Mouse (Mus musculus) forelimb bud, embryonic 11.5 days (tissue): Measurements from ENCODE around the gene Wnt3.
"Not testable (repeated sequence)": the region's sequence is repeated elsewhere in the genome, so short reads cannot be mapped to it uniquely, and the experiment has no call there.

Experiments
- DNase-seq: peaks from one replicate; pipeline ENCODE4 v3.0.0-alpha.2; 2012; ENCODE audit warnings: low read depth, low spot score

Wnt3 gene

GRCm38 (mm10) chr11:103773387-103774227 lies at the start of gene Wnt3:
Gene Wnt3, plus strand, starts transcription at chr11:103774150.
- no peak for DNase-seq

DNA sequence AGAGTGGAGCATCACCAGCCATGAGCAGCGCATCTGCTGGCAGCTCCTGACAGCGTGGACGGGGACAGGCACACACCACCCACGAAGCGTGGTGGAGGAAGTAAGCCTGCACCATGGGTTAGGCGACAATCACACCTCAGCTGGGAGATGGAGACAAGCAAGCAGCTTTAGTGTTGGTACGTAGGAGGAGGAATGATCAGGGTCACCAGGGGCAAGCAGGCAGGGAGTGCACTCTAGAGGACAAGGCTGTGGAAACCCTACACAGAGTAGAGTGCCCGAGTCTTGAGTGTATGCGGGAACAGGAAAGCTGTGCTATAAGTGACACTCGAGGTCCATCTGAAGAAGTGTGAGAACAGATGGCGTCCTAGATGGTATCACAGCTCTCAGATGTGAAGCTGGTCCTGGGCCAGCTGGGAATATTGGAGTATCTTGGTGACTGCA lies 49.6 kb upstream of the Wnt3 start:
- DNase-seq = no peak

DNA sequence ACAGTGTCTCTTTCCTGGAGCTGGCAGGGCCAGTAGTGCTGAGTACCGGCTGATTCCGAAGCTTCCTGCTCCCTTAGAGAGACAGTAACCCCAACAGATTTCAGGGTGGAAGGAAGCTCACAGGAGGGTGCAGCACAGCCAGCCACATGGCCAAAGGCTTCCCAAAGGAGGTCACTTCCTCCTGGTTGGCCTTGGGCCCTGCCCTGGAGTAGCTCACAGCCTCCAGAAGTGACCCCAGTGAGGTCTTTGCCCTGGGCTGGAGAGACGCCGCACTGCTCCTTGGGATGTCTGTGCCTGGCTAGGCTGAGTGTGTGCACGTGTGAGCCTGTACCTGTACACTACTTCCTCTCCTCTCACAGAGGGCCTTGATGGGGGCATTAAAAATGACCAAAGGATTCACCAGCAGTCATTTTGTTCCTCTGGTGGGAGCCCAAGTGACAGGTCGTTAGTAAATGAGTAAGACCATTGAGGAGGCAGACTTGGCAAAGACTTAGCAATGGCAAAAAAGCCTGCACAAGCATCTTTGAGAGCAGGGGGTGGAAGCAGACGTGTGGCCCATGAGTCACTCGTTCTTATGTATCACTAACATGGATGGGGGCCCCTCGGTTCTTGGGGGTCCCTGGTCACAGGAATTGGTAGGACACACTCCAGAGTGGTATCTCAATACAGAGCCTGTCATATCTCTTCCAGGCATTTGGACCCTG lies 44.5 kb upstream of the Wnt3 start:
- DNase-seq = no peak

DNA sequence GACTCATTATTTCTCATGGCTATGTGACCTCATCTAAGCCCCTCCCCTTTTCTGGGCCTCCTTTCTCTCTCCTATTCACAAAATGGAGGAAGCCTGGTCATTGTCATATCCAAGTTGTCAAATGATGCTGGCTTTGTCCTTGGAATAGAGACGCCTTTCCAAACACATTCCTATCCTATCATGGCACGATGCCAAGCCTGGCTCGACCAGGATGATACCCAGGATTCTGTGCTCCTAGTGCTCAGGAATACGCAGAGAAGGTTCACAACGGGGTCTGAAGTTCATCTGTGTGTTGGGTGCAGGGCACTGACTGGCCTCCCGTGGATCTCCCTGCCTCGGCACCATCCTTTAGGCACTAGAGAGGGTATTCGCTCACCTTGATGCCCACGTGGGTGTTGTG lies 42.4 kb upstream of the Wnt3 start:
- no peak for DNase-seq

GRCm38 (mm10) chr11:103732306-103732705 lies 41.6 kb upstream of the Wnt3 start:
- no peak for DNase-seq

- DNase-seq = no peak
These were observed 40.9 kb upstream of the Wnt3 start for GRCm38 (mm10) chr11:103733069-103733468.

- no peak for DNase-seq
These were observed 40.0 kb upstream of the Wnt3 start for GRCm38 (mm10) chr11:103733961-103734360.

DNA sequence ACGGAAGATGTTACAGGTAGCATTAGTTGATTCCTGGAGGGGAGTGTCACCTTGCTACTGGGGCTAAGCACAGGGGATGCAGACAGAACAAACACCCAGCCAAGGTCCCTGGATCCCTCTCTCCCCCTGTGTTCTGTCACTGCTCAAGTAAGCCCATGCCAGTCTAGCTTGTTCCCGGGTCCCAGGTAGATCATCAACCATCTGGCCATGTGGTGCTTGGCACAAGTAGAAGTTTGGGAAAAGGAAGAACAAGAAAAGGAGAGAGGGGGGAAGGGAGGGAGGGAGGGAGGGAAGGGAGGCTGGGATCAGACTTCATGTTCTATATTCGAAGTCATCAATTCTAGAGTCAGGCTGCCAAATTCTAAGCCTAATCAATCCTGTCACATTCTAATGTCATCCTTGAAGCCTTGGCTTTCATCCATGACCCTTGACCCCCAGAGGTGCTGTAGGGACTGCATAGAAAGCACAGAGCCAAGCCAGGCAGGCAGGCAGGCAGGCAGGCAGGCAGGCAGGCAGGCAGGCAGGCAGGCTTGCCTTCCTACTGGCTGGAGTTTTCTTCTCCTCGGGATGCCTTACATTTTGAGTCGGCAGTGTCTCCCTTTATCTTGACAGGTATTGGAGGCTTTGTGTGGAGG lies 39.4 kb upstream of the Wnt3 start:
- DNase-seq = no peak

DNA sequence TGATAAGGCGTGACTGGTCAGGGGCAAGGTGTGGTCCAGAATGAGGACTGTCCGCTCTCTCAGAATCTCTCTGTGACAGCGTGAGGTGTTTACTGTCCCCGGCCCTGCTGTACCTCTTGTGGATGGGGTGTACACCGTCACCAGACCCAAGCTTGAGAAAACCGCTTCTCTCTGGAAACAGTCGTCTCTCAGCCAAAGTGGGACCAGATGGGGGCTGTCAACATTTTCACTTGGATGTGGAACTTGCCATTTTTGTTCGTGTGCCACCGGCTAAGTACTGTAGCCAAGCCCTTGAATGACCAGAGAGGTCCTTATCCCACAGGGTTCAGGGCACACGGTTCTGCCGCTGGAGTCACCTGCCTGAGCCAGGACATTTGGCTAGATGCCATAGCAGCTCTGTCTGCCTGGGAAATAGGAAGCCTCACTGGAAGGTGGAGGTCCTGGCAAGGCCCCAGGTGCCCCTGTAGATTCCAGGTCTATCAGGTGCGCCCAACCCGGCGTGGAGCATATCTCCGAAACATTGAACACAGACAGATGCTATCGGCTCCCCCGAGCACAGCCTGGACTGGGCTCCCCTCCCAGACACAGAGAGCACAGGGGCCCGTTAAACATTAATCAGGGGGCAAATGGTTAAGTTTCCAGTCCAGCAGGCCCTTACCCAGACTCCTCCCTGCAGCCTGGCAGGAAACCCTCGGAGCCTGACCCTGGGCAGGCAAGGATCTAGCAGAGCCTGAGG lies 38.7 kb upstream of the Wnt3 start:
- DNase-seq = no peak

DNA sequence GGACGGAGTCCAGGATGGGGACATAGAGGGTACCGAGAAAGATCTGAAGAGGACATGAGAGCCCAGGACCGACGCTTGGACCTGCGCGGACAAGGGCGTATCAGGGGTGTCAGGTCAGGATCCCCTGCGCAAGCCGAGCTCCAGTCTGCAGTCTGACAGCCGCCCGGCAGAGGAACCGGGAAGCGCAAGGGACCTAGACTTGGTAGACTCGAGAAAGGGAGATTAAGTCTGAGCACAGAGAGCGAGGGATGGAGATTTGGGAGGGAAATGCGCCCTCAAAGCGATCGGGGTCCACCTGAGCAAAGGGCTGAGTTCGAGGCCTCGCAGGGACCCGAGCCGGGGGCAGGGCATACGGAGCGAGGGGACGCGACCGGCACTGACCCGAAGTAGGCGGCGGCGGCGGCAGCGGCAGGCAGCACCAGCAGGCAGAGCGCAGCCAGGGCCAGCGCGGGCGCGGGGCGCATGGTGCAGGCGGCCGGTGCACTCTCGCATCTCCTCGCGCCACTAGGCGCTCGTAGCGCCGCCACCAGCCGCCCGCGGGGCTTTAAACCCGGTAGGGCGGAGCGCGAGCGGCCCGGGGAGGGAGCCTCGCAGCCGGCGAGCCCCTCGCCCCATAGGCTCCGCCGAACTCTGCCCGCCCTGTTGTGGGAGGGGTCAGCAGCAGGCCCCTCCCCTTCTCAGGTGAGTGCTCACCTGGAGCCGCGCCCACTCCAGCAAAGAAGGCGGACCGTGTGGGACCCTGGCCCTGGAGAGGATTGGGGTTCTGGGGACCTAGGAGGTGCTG lies 24.5 kb upstream of the Wnt3 start, which contains the start of gene Wnt9b:
Gene Wnt9b (minus strand): TSS at position 516 of the 784 bp plus-strand sequence.
- no peak for DNase-seq

DNA sequence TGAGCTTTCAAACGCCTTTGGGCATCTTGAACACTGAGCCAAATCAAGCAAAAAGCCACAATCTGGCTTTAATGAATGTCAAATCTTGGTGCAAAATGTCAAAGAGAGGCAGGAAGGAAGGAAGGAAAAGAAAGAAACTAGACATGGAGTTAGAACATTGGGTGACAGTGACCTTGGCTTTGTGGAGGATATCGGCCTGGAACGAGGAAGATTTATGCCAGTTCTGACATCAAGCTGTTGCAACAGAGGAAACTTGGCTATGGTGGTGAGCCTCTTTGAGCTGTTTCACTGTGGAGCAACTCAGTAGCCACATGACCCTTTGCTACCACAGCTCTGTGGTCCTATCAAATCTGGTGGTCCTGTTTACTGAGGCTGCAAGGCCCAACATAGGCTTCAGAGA lies 23.3 kb upstream of the Wnt3 start:
- no peak for DNase-seq

DNA sequence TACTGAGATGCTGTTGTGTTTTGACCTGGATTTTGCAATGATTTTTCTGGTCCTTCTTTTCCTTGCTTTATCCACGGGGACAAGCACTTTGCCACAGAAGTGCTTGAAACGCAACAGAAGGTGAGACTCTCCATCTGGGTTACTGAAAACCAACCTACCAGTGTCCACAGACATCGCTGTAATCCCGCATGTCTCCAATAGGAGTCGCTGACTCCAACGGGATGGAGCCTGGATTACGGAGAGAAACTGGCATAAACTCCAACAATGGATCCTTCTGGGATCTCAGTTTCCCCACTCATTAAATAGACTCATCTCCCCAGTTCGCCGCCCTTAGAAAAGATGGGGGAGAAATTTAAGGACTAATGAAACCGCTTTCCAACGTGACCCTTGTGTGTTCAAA lies 15.9 kb upstream of the Wnt3 start:
- DNase-seq = no peak

GRCm38 (mm10) chr11:103758706-103759105 lies 15.2 kb upstream of the Wnt3 start:
- DNase-seq = peak; percentile 62

DNA sequence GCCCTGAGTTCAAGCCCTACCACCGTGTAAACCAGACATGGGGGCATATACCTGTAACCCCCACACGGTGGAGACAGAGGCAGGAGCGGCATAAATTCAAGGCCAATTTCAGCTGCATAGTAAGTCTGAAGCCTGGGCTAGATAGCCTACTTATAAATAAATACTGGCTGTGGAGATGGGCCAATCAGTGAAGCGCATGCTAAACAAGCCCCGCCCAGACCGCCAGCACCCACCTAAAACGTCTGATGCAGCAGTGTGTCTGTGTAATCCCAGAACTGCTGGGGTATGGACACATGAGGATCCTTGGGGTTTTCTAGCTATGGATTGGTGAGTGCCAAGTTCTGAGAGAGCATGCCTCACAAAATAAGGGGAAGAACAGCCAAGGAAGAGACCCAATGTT lies 13.8 kb upstream of the Wnt3 start:
- DNase-seq = no peak

DNA sequence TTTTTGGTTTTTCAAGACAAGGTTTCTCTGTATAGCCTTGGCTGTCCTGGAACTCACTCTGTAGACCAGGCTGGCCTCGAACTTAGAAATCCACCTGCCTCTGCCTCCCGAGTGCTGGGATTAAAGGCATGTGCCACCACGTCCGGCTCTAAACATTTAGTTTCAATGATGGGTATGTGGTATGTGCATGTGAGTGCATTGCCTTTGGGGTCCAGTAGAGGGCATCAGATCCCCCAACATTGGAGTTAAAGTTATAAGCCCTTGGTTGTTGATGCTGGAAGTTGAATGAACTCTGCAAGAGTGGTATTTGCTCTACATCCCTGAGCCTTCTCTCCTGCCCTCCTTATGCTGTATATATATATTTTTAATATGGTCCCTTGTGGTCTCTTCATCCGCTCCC lies 13.1 kb upstream of the Wnt3 start:
- DNase-seq = not testable (repeated sequence)

GRCm38 (mm10) chr11:103763410-103764163 lies 10.4 kb upstream of the Wnt3 start:
- DNase-seq = peak; percentile 80

- DNase-seq = no peak
These were observed 9.3 kb upstream of the Wnt3 start for GRCm38 (mm10) chr11:103764601-103765000.

GRCm38 (mm10) chr11:103765556-103766011 lies 8.4 kb upstream of the Wnt3 start:
- DNase-seq = no peak

DNA sequence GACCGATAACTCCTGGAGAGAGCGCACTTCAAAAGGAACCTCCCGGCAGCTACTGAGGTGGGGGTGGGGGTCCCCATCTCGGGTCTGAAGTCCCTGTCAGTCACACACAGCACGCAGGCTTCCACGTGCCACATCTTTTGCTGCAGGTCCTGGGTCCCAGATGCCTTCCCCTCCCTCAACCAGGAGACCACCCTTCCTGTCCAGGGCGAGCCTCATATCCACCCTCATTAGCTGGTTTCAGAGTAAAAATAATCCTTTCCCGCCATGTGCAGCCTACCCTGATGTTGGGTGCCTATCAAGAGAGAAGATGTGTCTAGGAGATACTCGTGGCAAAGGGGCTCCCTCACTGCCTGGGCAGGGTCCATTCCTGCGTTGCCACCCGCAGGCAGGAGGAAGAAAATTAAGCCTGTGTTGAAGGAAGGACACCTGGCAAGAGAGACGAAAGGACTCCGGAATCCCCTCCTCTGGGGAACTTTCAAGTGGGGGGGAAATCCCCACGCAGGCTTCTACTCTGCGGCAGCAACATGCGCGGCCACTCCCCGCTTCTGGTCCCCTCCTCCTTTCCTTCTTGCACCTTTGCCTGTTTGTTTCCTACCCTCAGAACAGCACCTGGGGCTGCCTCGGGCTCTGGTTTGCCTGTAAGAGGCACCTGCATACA lies 2.7 kb upstream of the Wnt3 start:
- no peak for DNase-seq
